Mouse (Mus musculus) gastrocnemius, adult 8-10 months (tissue): ENCODE data around the gene Gm28047. TPM values are rescaled to one million over a fixed set of nuclear protein-coding genes. Genes with fewer than 3 reads are reported as not detected.

Experiments
- DNase-seq, 2 experiments: peaks; one replicate each; pipeline ENCODE4 v3.0.0; 2022; ENCODE audit warnings: low spot score in 2 of 2
- microRNA-seq: library from miRNA; unstranded; fragments of <30 nt; microRNA quantifications from one replicate; pipeline ENCODE4 v1.2.0, GENCODE M21; 2022
- total RNA-seq, 4 experiments: library from RNA; stranded (reverse); gene quantifications; 2 replicates each; pipeline ENCODE4 v1.2.4; 2022

The Gm28047 gene
- total RNA-seq, 4 experiments from 2014 or later, result 1.1 to 1.8 (median 1.8) TPM; not detected in 1

GRCm38 (mm10) chr15:102500479-102500878 lies 124.4 kb downstream of the Gm28047 start:
- no peak for DNase-seq

- no peak for DNase-seq
Observed at GRCm38 (mm10) chr15:102499851-102500250, 125.0 kb downstream of the Gm28047 start.

- DNase-seq, result no peak
Observed at GRCm38 (mm10) chr15:102499370-102499769, 125.5 kb downstream of the Gm28047 start.

- DNase-seq, result no peak
Observed at GRCm38 (mm10) chr15:102498322-102498721, 126.5 kb downstream of the Gm28047 start.

DNA sequence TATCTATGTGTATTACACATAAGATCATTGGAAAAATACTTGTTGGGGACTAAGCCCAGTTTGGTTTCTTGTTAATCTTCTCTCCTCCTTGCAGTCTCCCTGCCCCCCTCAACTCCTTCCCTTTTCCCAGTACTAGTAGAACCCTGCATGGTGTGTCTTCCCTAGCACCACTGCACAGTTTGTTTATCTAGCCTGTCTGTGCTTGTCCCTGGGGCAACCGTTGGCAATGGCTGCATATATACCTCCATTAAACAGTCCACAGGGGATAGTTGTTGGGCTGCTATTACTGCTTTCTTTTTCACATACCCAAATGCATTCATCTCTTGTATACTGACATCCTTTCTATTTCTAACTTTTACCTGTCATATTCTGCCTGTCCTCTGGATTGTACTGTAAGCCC lies 137.2 kb downstream of the Gm28047 start:
- no peak for DNase-seq

- no peak for DNase-seq
Observed at GRCm38 (mm10) chr15:102485853-102486252, 139.0 kb downstream of the Gm28047 start.

DNA sequence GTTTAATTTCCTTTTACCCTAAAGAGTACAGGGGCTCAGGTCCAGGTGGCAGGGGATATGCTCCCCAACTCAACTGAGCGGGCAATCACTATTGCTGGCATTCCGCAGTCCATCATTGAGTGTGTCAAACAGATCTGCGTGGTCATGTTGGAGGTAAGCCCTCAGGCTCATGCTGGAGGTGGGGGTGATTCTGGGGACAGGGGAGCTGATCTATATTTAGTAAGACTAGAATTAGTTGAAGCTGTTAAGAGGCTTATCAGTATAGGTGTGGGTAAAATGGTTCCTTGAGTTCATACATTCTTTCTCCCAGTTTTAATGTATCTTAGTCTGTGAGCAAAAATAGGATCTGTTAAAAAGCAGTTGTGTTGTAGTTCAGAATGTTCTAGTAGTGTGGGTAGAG lies 141.7 kb downstream of the Gm28047 start:
- DNase-seq, result no peak

DNA sequence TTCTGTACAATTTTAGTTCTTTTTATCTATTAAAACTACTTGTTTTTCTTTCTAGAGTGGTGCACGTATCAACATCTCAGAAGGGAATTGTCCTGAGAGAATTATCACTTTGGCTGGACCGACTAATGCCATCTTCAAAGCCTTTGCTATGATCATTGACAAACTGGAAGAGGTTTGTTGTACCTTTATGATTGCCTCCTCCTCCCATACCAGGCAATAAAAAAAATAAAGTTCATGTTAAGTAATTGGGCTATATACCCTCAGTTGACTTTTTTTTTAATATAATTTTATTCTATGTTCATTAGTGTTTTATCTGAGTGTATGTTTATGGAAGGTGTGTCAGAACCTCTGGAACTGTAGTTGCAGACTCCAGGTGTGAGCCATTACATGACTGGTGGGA lies 150.3 kb downstream of the Gm28047 start:
- no peak for DNase-seq

Small RNAs within 50 kb of the gene (microRNA-seq; reads per million reads assigned to microRNA genes)
- gene Mir688, result not detected

Other genes starting within 250 kb of the Gm28047 start
- gene Sp1, start 218.9 kb downstream of the Gm28047 start, total RNA-seq, result 10 to 100 TPM; 17.9 to 22.2 (median 20.5) TPM
- 10 to 100 TPM in 3 of 4 experiments, 1 to 10 TPM in 1; 9.9 to 14.2 (median 11.7) TPM for gene Amhr2, start 179.7 kb downstream of the Gm28047 start, total RNA-seq
- 10 to 100 TPM; 16.4 to 22.3 (median 20.2) TPM for gene Prr13, start 166.0 kb downstream of the Gm28047 start, total RNA-seq
- gene Pcbp2, start 154.5 kb downstream of the Gm28047 start, total RNA-seq, result 100 to 1,000 TPM; 379 to 451 (median 385) TPM
- not detected for gene Gm10337, start 121.3 kb downstream of the Gm28047 start, total RNA-seq
- gene Map3k12, start 108.0 kb downstream of the Gm28047 start, total RNA-seq, result 1 to 10 TPM in 3 of 4 experiments, under 1 TPM in 1; 0.68 to 1.9 (median 1.5) TPM
- gene Tarbp2, start 106.9 kb downstream of the Gm28047 start, total RNA-seq, result 10 to 100 TPM; 29.0 to 40.3 (median 35.2) TPM
- gene Npff, start 100.1 kb downstream of the Gm28047 start, total RNA-seq, result 1 to 10 TPM in 2 of 4 experiments, under 1 TPM in 2; 0.82 to 1.5 (median 1.1) TPM
- gene Atf7, start 397 bp upstream of the Gm28047 start, total RNA-seq, result 10 to 100 TPM; 42.4 to 57.5 (median 51.7) TPM
- 10 to 100 TPM; 12.4 to 33.5 (median 21.7) TPM for gene Atp5g2, start 47.3 kb upstream of the Gm28047 start, total RNA-seq
- 10 to 100 TPM; 65.5 to 80.9 (median 72.9) TPM for gene Calcoco1, start 97.1 kb upstream of the Gm28047 start, total RNA-seq